In the genomic region with DNA sequence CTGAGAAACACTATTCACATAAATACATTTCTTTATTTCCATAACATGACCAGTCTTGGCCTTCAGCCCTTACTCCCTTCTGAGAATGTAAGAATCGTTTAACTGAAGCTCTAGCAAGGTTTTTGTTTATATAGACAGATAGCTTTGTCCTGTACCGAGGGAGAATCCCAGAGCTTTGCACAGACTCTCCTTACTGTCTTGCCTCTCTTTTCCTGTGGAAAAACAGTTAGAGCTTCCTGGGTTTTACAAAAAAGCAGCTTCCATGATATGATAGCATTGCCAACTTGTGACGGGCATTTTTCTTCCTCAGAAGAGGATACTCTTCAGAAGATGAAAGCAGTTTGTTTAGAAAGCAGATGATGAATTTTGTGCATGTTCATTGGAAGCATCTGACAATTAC, we compare ENCODE assay signal across 25 mouse cellular contexts.
DNase-seq lines count a peak whose midpoint lies in the region; ATAC-seq and TF ChIP-seq lines count a peak whose summit lies in the region.
"Had no signal": no experiment of that assay in that cellular context is flagged by ENCODE, and none has a peak within 500 bp of the region (broad histone marks: within the 10 kb centered on the region; RNA-seq: fewer than 3 reads in every experiment).

No protein-coding gene starts in this region.

- H3K4me1 ChIP-seq in kidney, postnatal 0 days (replicated peaks; ENCODE audit: insufficient read depth, low read length): no peaks in the 10 kb centered on the region
- 0 out of 2 replicates have a peak, but pooled peaks cover 4% of the 10 kb centered on the region for H3K4me1 ChIP-seq in lung, postnatal 0 days (ENCODE audit: insufficient read depth, low read depth, low read length)
- peaks cover under 1% of the 10 kb centered on the region; the same call in 1 of the 2 replicates for H3K4me1 ChIP-seq in lung, adult 2 months (ENCODE audit: control insufficient read depth, insufficient read depth, low read length)
- H3K4me1 ChIP-seq in intestine, embryonic 16.5 days (ENCODE audit: control insufficient read depth, insufficient read depth, low read length): 0 out of 2 replicates have a peak, but pooled peaks cover 2% of the 10 kb centered on the region
- peaks cover 3% of the 10 kb centered on the region for H3K4me1 ChIP-seq in stomach, embryonic 16.5 days (ENCODE audit: control insufficient read depth, insufficient read depth, low read length)
- H3K4me1 ChIP-seq: forebrain, embryonic 15.5 days; limb, embryonic 15.5 days; liver, embryonic 15.5 days; megakaryocyte, embryonic 14.5 days; midbrain, embryonic 13.5 days; neural tube, embryonic 12.5 days had no signal

- no peaks in the 10 kb centered on the region for H3K9me3 ChIP-seq in kidney, postnatal 0 days (replicated peaks; ENCODE audit: low read length)
- no peaks in the 10 kb centered on the region for H3K9me3 ChIP-seq in lung, postnatal 0 days (ENCODE audit: low read length)
- no peaks in the 10 kb centered on the region for H3K9me3 ChIP-seq in intestine, embryonic 16.5 days (ENCODE audit: control insufficient read depth, low read length)
- H3K9me3 ChIP-seq in stomach, embryonic 16.5 days (replicated peaks; ENCODE audit: control insufficient read depth, low read length): no peaks in the 10 kb centered on the region
- H3K9me3 ChIP-seq: embryonic facial prominence, embryonic 13.5 days; forebrain, embryonic 15.5 days; heart, embryonic 10.5 days; limb, embryonic 15.5 days; liver, embryonic 15.5 days; megakaryocyte, embryonic 14.5 days; midbrain, embryonic 13.5 days; neural tube, embryonic 12.5 days had no signal

- DNase-seq in kidney, postnatal 0 days (ENCODE audit: low spot score): no peak
- DNase-seq in kidney, adult 8-10 months: no peak
- DNase-seq in lung, postnatal 0 days (ENCODE audit: low spot score): peak; percentile 41
- DNase-seq in lung, adult 2 months: no peak
- no peak for DNase-seq in heart, adult 18-20 months
- DNase-seq: adrenal gland, adult 2 months; cerebellum, adult 11-12 months; cerebellum, postnatal 25 days; heart, postnatal 4 days; left cerebral cortex, postnatal 4 days; retina, postnatal 1 day; thymus, adult 18-20 months; thymus, postnatal 4 days had no signal

- no peak overlapping the region for H3K4me2 ChIP-seq in kidney, postnatal 0 days (ENCODE audit: low read length)
- no peak overlapping the region for H3K4me2 ChIP-seq in lung, postnatal 0 days (replicated peaks; ENCODE audit: low read depth, low read length)
- H3K4me2 ChIP-seq in intestine, embryonic 16.5 days (ENCODE audit: low read depth, low read length): no peak overlapping the region
- no peak overlapping the region for H3K4me2 ChIP-seq in stomach, embryonic 16.5 days (ENCODE audit: low read depth, low read length)
- H3K4me2 ChIP-seq: embryonic facial prominence, embryonic 13.5 days; forebrain, embryonic 15.5 days; hindbrain, embryonic 14.5 days; limb, embryonic 15.5 days; liver, embryonic 15.5 days; midbrain, embryonic 13.5 days; neural tube, embryonic 12.5 days had no signal

- H3K4me3 ChIP-seq in kidney, postnatal 0 days (replicated peaks; ENCODE audit: low read depth, low read length): no peak overlapping the region
- no peak overlapping the region for H3K4me3 ChIP-seq in lung, postnatal 0 days (ENCODE audit: low read depth, low read length)
- no peak overlapping the region for H3K4me3 ChIP-seq in lung, adult 2 months (replicated peaks; ENCODE audit: extremely low read depth, low read depth, low read length)
- H3K4me3 ChIP-seq in intestine, embryonic 16.5 days (ENCODE audit: low read length): no peak overlapping the region
- H3K4me3 ChIP-seq in stomach, embryonic 16.5 days (replicated peaks; ENCODE audit: low read length): no peak overlapping the region
- H3K4me3 ChIP-seq: embryonic facial prominence, embryonic 13.5 days; forebrain, embryonic 15.5 days; heart, embryonic 10.5 days; limb, embryonic 15.5 days; liver, embryonic 15.5 days; megakaryocyte, embryonic 14.5 days; midbrain, embryonic 13.5 days; neural tube, embryonic 12.5 days had no signal

- H3K27ac ChIP-seq in kidney, postnatal 0 days: peak overlapping the region; percentile 33; the same call in 1 of the 2 replicates
- H3K27ac ChIP-seq in lung, postnatal 0 days (ENCODE audit: low read length): no peak overlapping the region
- H3K27ac ChIP-seq in intestine, embryonic 16.5 days (ENCODE audit: low read length): peak overlapping the region; percentile 45; the same call in 1 of the 2 replicates
- H3K27ac ChIP-seq in stomach, embryonic 16.5 days (ENCODE audit: low read length): peak overlapping the region; percentile 38; the same call in 1 of the 2 replicates
- H3K27ac ChIP-seq: embryonic facial prominence, embryonic 13.5 days; forebrain, embryonic 15.5 days; heart, embryonic 10.5 days; hindbrain, embryonic 14.5 days; limb, embryonic 15.5 days; liver, embryonic 15.5 days; midbrain, embryonic 13.5 days; neural tube, embryonic 12.5 days had no signal

- 34% methylated on average over 3 of the region's 3 CpGs for WGBS in kidney, postnatal 0 days
- WGBS in lung, postnatal 0 days: 20% methylated on average over 3 of the region's 3 CpGs
- 30% methylated on average over 3 of the region's 3 CpGs for WGBS in lung, adult 2 months
- 26% methylated on average over 3 of the region's 3 CpGs for WGBS in intestine, embryonic 16.5 days
- WGBS in stomach, embryonic 16.5 days: 22% methylated on average over 3 of the region's 3 CpGs

- H3K9ac ChIP-seq in kidney, postnatal 0 days (ENCODE audit: low read depth, low read length): no peak overlapping the region
- H3K9ac ChIP-seq in lung, postnatal 0 days (replicated peaks; ENCODE audit: low read depth): no peak overlapping the region
- no peak overlapping the region for H3K9ac ChIP-seq in intestine, embryonic 16.5 days (ENCODE audit: low read depth, low read length)
- no peak overlapping the region for H3K9ac ChIP-seq in stomach, embryonic 16.5 days (ENCODE audit: low read length)
- H3K9ac ChIP-seq: embryonic facial prominence, embryonic 13.5 days; forebrain, embryonic 15.5 days; hindbrain, embryonic 14.5 days; limb, embryonic 15.5 days; liver, embryonic 15.5 days; midbrain, embryonic 13.5 days; neural tube, embryonic 12.5 days had no signal

- TF ChIP-seq POLR2A in lung, adult 2 months (IDR thresholded peaks at IDR 0.05; ENCODE audit: borderline replicate concordance, extremely low read depth, low read depth, low read length): no peak

- no peaks in the 10 kb centered on the region for H3K27me3 ChIP-seq in kidney, postnatal 0 days (ENCODE audit: insufficient read depth, low read length)
- no peaks in the 10 kb centered on the region for H3K27me3 ChIP-seq in lung, postnatal 0 days (replicated peaks; ENCODE audit: insufficient read depth, low read length)
- no peaks in the 10 kb centered on the region for H3K27me3 ChIP-seq in intestine, embryonic 16.5 days (replicated peaks; ENCODE audit: control insufficient read depth, insufficient read depth, low read length)
- no peaks in the 10 kb centered on the region for H3K27me3 ChIP-seq in stomach, embryonic 16.5 days (ENCODE audit: control insufficient read depth, insufficient read depth, low read length)
- H3K27me3 ChIP-seq: embryonic facial prominence, embryonic 13.5 days; forebrain, embryonic 15.5 days; limb, embryonic 15.5 days; liver, embryonic 15.5 days; megakaryocyte, embryonic 14.5 days; midbrain, embryonic 13.5 days; neural tube, embryonic 12.5 days had no signal

- no peaks in the 10 kb centered on the region for H3K36me3 ChIP-seq in kidney, postnatal 0 days (ENCODE audit: insufficient read depth, low read length)
- H3K36me3 ChIP-seq in lung, postnatal 0 days (ENCODE audit: insufficient read depth, low read length): no peaks in the 10 kb centered on the region
- H3K36me3 ChIP-seq in intestine, embryonic 16.5 days (ENCODE audit: control insufficient read depth, insufficient read depth, low read length): no peaks in the 10 kb centered on the region
- H3K36me3 ChIP-seq in stomach, embryonic 16.5 days (ENCODE audit: control insufficient read depth, insufficient read depth, low read length): no peaks in the 10 kb centered on the region
- H3K36me3 ChIP-seq: embryonic facial prominence, embryonic 13.5 days; forebrain, embryonic 15.5 days; heart, embryonic 10.5 days; limb, embryonic 15.5 days; liver, embryonic 15.5 days; midbrain, embryonic 13.5 days; neural tube, embryonic 12.5 days had no signal

- TF ChIP-seq EP300 in lung, postnatal 0 days (IDR thresholded peaks at IDR 0.05): peak; percentile 61

- TF ChIP-seq CTCF in kidney, postnatal 0 days (IDR thresholded peaks at IDR 0.05; ENCODE audit: low read depth): no peak
- no peak for TF ChIP-seq CTCF in lung, postnatal 0 days (IDR thresholded peaks at IDR 0.05)
- no peak for TF ChIP-seq CTCF in lung, adult 2 months (IDR thresholded peaks at IDR 0.05; ENCODE audit: insufficient read depth, low read length)

- no peak for ATAC-seq in kidney, postnatal 0 days (replicated peaks; ENCODE audit: low FRiP score, low read depth)
- peak; percentile 33; the same call in 1 of the 2 replicates for ATAC-seq in lung, postnatal 0 days
- 0 out of 2 replicates have a peak, but pooled peaks have one; percentile 48 for ATAC-seq in intestine, embryonic 16.5 days
- no peak for ATAC-seq in stomach, embryonic 16.5 days (ENCODE audit: insufficient read depth, low FRiP score)
- ATAC-seq: forebrain, embryonic 15.5 days; inflammation-experienced regulatory T-cells, adult 6 months; midbrain, embryonic 13.5 days had no signal

Comparison
In these comparisons a context has a peak if more than half of its experiments do, and no peak if none do; other contexts are left out.
1. ATAC-seq: peak in lung, postnatal 0 days (single experiment) and intestine, embryonic 16.5 days (single experiment); none in kidney, postnatal 0 days (single experiment) and stomach, embryonic 16.5 days (single experiment).